Mouse (Mus musculus) hindbrain, embryonic 12.5 days (tissue): ENCODE results near the gene Metrn. TPM values are rescaled to one million over a fixed set of nuclear protein-coding genes. Genes with fewer than 3 reads are reported as not detected.
A peak's percentile ranks its signal among the peaks of the same experiment; 100 is the strongest.

ENCODE experiments used
- ATAC-seq: fragments of 200-750 bp; cut with Nextera tagmentation; 2 replicates; pipeline ENCODE4 v1.8.0; 2017; ENCODE audit warnings: moderate TSS enrichment; ENCODE audit not compliant: low FRiP score
- H3K27ac ChIP-seq: fragments of 300-500 bp; sonication (generic); 2 replicates; pipeline ENCODE4 v1.5.1; 2016; ENCODE audit warnings: mild to moderate bottlenecking
- H3K27me3 ChIP-seq: fragments of 300-500 bp; sonication (generic); 2 replicates; pipeline ENCODE4 v1.6.1; 2016; ENCODE audit warnings: mild to moderate bottlenecking
- H3K36me3 ChIP-seq: fragments of 300-500 bp; sonication (generic); 2 replicates; pipeline ENCODE4 v1.6.1; 2016; ENCODE audit warnings: mild to moderate bottlenecking
- H3K4me1 ChIP-seq: fragments of 300-500 bp; sonication (generic); 2 replicates; pipeline ENCODE4 v1.6.1; 2016
- H3K4me2 ChIP-seq: fragments of 300-500 bp; sonication (generic); replicated peaks from 2 replicates; pipeline ENCODE4 v1.6.1; 2016; ENCODE audit warnings: mild to moderate bottlenecking
- H3K4me3 ChIP-seq: fragments of 300-500 bp; sonication (generic); 2 replicates; pipeline ENCODE4 v1.5.1; 2016; ENCODE audit warnings: mild to moderate bottlenecking
- H3K9ac ChIP-seq: fragments of 300-500 bp; sonication (generic); 2 replicates; pipeline ENCODE4 v1.6.1; 2016; ENCODE audit warnings: mild to moderate bottlenecking, moderate library complexity
- H3K9me3 ChIP-seq: fragments of 300-500 bp; sonication (generic); replicated peaks from 2 replicates; pipeline ENCODE4 v1.6.1; 2016; ENCODE audit warnings: mild to moderate bottlenecking
- WGBS: fragments of 180-500 bp; shearing (Covaris S2); methylation state at CpG from one replicate; pipeline ENCODE4 v1.1.7; 2016; 5-methylcytosine and 5-hydroxymethylcytosine counted together
- polyA plus RNA-seq: library from polyadenylated mRNA; unstranded; fragments of >200 nt; fragmentation: Nextera tagmentation; extraction: Ambion mirVana; gene quantifications from 2 replicates; pipeline ENCODE4 v1.2.1, GENCODE M21; 2016

The Metrn gene
- polyA plus RNA-seq, 1 experiment from 2014 or later = 71.0 TPM

DNA sequence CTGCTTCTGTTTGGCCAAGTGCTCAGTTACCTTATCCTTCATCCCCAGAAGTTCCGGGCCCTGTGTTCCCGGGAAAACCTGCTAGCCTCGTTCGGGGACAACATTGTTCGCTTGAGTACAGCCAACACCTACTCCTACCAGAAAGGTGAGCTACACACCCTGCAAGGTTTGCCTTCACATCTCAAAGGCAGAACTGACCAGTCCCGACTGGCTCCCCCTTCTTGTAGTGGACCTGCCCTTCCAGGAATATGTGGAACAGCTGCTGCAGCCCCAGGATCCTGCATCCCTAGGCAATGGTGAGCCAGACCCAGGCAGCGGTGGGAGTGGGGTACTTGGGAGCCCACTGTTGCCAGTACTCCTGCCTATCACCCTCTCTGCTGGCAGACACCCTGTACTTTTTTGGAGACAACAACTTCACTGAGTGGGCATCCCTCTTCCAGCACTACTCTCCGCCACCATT lies 32.7 kb upstream of the Metrn start:
- Histone ChIP-seq H3K36me3 (peaks cover 51% of the 10 kb centered on the region), H3K27ac (peak overlapping the region; percentile 91), H3K27me3 (no peaks in the 10 kb centered on the region), H3K9me3 (no peaks in the 10 kb centered on the region), H3K4me2 (peak overlapping the region; percentile 92), H3K4me3 (peak overlapping the region; percentile 61), H3K9ac (peak overlapping the region; percentile 79), H3K4me1 (peaks cover 79% of the 10 kb centered on the region)
- 41% methylated on average over 8 of the region's 8 CpGs for WGBS
- no peak for ATAC-seq

GRCm38 (mm10) chr17:25828712-25829557 lies 32.0 kb upstream of the Metrn start, which contains the start of gene Jmjd8:
Gene Jmjd8, plus strand, starts transcription at chr17:25828867.
- Histone ChIP-seq H3K27ac (peak within 1 kb of the TSS; percentile 91), H3K36me3 (peaks cover 51% of the 10 kb centered on the region), H3K9me3 (no peaks in the 10 kb centered on the region), H3K4me3 (peak within 1 kb of the TSS; percentile 61), H3K4me2 (peak within 1 kb of the TSS; percentile 92), H3K4me1 (peaks cover 79% of the 10 kb centered on the region), H3K27me3 (no peaks in the 10 kb centered on the region), H3K9ac (peak within 1 kb of the TSS; percentile 79)
- WGBS = under 1% methylated on average over 32 of the region's 32 CpGs
- peak; percentile 48 for ATAC-seq

- peaks cover 51% of the 10 kb centered on the region for H3K36me3 ChIP-seq
- peak overlapping the region; percentile 79 for H3K9ac ChIP-seq
- peak overlapping the region; percentile 91 for H3K27ac ChIP-seq
- peak overlapping the region; percentile 92 for H3K4me2 ChIP-seq
- 85% methylated on average over 8 of the region's 8 CpGs for WGBS
- peak overlapping the region; percentile 61 for H3K4me3 ChIP-seq
- H3K4me1 ChIP-seq = peaks cover 74% of the 10 kb centered on the region
- no peak for ATAC-seq
- H3K27me3 ChIP-seq = no peaks in the 10 kb centered on the region
- H3K9me3 ChIP-seq = no peaks in the 10 kb centered on the region
These were observed 31.3 kb upstream of the Metrn start for GRCm38 (mm10) chr17:25828223-25828594.

DNA sequence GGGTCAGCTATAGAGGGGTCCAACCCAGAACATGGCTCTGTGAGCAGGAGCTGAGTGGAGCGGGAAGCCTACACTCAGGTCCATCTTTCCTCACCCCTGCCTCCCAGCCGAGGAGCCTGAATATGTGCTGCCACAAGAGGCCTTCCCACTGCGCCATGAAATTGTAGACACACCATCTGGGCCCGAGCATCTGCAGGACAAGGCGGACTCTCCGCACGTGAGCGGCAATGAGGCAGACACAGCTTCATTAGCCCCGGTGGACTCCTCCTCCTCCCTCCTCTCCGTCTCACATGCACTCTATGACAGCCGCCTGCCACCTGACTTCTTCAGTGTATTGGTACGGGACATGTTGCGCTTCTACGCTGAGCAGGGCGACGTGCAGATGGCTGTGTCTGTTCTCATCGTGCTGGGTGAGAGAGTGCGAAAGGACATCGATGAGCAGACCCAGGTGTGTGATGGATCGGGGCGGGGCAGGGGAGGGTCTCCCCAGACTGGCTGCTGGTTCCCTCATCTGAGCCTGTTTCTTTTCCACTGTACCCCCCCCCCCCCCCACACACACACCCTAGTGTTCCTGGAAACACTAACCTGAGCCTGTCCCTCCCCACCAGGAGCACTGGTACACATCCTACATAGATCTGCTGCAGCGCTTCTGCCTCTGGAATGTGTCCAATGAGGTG lies 30.7 kb upstream of the Metrn start:
- ATAC-seq = no peak
- Histone ChIP-seq H3K27ac (no peak overlapping the region), H3K27me3 (no peaks in the 10 kb centered on the region), H3K9me3 (no peaks in the 10 kb centered on the region), H3K4me3 (peak overlapping the region; percentile 61), H3K36me3 (peaks cover 51% of the 10 kb centered on the region), H3K4me1 (peaks cover 77% of the 10 kb centered on the region), H3K9ac (peak overlapping the region; percentile 79), H3K4me2 (peak overlapping the region; percentile 92; the same call in 1 of the 2 replicates)
- 85% methylated on average over 22 of the region's 22 CpGs for WGBS

GRCm38 (mm10) chr17:25827011-25827410 lies 30.1 kb upstream of the Metrn start:
- H3K4me3 ChIP-seq = no peak overlapping the region
- H3K4me2 ChIP-seq = no peak overlapping the region
- H3K4me1 ChIP-seq = peaks cover 75% of the 10 kb centered on the region
- peaks cover 51% of the 10 kb centered on the region for H3K36me3 ChIP-seq
- H3K9me3 ChIP-seq = no peaks in the 10 kb centered on the region
- H3K9ac ChIP-seq = no peak overlapping the region
- 95% methylated on average over 13 of the region's 13 CpGs for WGBS
- no peaks in the 10 kb centered on the region for H3K27me3 ChIP-seq
- H3K27ac ChIP-seq = no peak overlapping the region
- no peak for ATAC-seq

GRCm38 (mm10) chr17:25825984-25826570 lies 29.1 kb upstream of the Metrn start:
- H3K9me3 ChIP-seq = no peaks in the 10 kb centered on the region
- ATAC-seq = no peak
- H3K4me2 ChIP-seq = no peak overlapping the region
- H3K36me3 ChIP-seq = peaks cover 44% of the 10 kb centered on the region
- no peak overlapping the region for H3K9ac ChIP-seq
- WGBS = 95% methylated on average over 27 of the region's 27 CpGs
- H3K27ac ChIP-seq = no peak overlapping the region
- H3K27me3 ChIP-seq = no peaks in the 10 kb centered on the region
- H3K4me1 ChIP-seq = peaks cover 65% of the 10 kb centered on the region
- no peak overlapping the region for H3K4me3 ChIP-seq

- Histone ChIP-seq H3K9ac (no peak overlapping the region), H3K4me1 (peaks cover 58% of the 10 kb centered on the region), H3K4me2 (peak overlapping the region; percentile 74; the same call in 1 of the 2 replicates), H3K27me3 (peaks cover 6% of the 10 kb centered on the region), H3K27ac (no peak overlapping the region), H3K36me3 (peaks cover 37% of the 10 kb centered on the region), H3K9me3 (no peaks in the 10 kb centered on the region), H3K4me3 (no peak overlapping the region)
- no peak for ATAC-seq
- WGBS = 89% methylated on average over 6 of the region's 6 CpGs
These were observed 28.4 kb upstream of the Metrn start for GRCm38 (mm10) chr17:25825311-25825710.

DNA sequence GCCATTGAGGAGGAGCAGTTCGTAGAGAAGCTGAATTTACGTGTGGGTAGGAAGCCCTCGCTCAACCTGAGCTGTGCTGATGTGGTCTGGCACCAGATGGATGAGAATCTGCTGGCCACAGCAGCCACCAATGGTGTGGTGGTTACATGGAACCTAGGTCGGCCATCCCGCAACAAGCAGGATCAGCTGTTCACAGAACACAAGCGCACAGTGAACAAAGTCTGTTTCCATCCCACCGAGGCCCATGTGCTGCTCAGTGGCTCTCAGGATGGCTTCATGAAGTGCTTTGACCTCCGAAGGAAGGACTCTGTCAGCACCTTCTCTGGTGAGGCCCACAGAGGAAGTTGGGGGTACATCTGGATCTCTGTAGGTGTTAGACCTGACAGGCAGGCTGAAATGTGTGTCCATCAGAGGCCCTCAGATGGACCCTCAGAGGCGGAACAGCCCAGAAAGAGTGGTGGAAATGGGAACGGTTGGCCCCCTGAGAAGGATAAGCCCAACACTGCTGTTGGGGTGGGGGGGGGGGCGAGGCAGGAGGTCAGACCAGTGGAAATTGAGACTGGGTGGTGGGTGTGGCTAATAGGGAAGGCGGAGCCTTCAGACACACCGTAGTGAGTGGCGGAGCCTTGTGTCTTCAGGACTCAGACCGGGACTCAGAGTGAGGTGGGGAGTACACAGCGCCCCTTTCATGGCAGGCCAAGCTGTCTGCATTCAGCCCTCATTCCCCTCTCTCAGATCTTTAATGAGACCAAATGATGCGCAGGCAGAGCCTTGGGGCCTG lies 27.6 kb upstream of the Metrn start:
- peak overlapping the region; percentile 80 for H3K9ac ChIP-seq
- no peak overlapping the region for H3K27ac ChIP-seq
- ATAC-seq = no peak
- peak overlapping the region; percentile 74 for H3K4me2 ChIP-seq
- H3K36me3 ChIP-seq = peaks cover 32% of the 10 kb centered on the region
- whole genome bisulfite sequencing = 72% methylated on average over 17 of the region's 17 CpGs
- H3K9me3 ChIP-seq = no peaks in the 10 kb centered on the region
- peaks cover 13% of the 10 kb centered on the region for H3K27me3 ChIP-seq
- peaks cover 50% of the 10 kb centered on the region for H3K4me1 ChIP-seq
- H3K4me3 ChIP-seq = peak overlapping the region; percentile 55

- ATAC-seq = peak; percentile 51
- Histone ChIP-seq H3K4me1 (peaks cover 49% of the 10 kb centered on the region), H3K27ac (peak within 1 kb of the TSS; percentile 70; the same call in 1 of the 2 replicates), H3K27me3 (peaks cover 24% of the 10 kb centered on the region), H3K9me3 (no peaks in the 10 kb centered on the region), H3K4me2 (peak within 1 kb of the TSS; percentile 74), H3K4me3 (peak within 1 kb of the TSS; percentile 55), H3K36me3 (peaks cover 36% of the 10 kb centered on the region), H3K9ac (peak within 1 kb of the TSS; percentile 80)
- under 1% methylated on average over 18 of the region's 18 CpGs for WGBS
These were observed 26.5 kb upstream of the Metrn start, which contains the start of gene Wdr24 for GRCm38 (mm10) chr17:25823452-25823851. Gene Wdr24, plus strand, starts transcription at chr17:25823627.

- no peak overlapping the region for H3K27ac ChIP-seq
- 8% methylated on average over 46 of the region's 46 CpGs for WGBS
- 0 out of 2 replicates have a peak, but pooled peaks have one; percentile 29 for ATAC-seq
- no peaks in the 10 kb centered on the region for H3K9me3 ChIP-seq
- H3K4me1 ChIP-seq = peaks cover 10% of the 10 kb centered on the region
- peak overlapping the region; percentile 38 for H3K9ac ChIP-seq
- peaks cover 45% of the 10 kb centered on the region for H3K27me3 ChIP-seq
- H3K36me3 ChIP-seq = peaks cover 21% of the 10 kb centered on the region
- H3K4me2 ChIP-seq = peak overlapping the region; percentile 25
- peak overlapping the region; percentile 4; the same call in 1 of the 2 replicates for H3K4me3 ChIP-seq
These were observed 22.2 kb upstream of the Metrn start for GRCm38 (mm10) chr17:25818851-25819780.

DNA sequence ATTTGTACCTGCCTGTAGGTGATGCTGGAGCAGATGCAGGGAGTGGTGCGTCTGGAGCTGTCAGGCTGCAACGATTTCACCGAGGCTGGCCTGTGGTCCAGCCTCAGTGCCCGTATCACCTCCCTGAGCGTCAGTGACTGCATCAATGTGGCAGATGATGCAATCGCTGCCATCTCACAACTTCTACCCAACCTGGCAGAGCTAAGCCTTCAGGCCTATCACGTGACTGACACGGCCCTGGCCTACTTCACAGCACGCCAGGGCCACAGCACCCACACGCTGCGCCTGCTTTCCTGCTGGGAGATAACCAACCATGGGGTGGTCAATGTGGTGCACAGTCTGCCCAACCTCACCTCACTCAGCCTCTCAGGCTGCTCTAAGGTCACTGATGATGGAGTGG lies 20.7 kb upstream of the Metrn start:
- 85% methylated on average over 11 of the region's 11 CpGs for WGBS
- no peak overlapping the region for H3K4me2 ChIP-seq
- peaks cover 14% of the 10 kb centered on the region for H3K4me1 ChIP-seq
- H3K27me3 ChIP-seq = peaks cover 45% of the 10 kb centered on the region
- no peak overlapping the region for H3K27ac ChIP-seq
- H3K9me3 ChIP-seq = no peaks in the 10 kb centered on the region
- no peak overlapping the region for H3K4me3 ChIP-seq
- peaks cover 21% of the 10 kb centered on the region for H3K36me3 ChIP-seq
- no peak overlapping the region for H3K9ac ChIP-seq
- ATAC-seq = no peak
